Mouse (Mus musculus): ENCODE results near the gene Dennd6a.

- TF ChIP-seq GATA1 (IDR thresholded peaks at IDR 0.05; ENCODE audit: borderline replicate concordance, low read length) = no peak
- TF ChIP-seq CTCF (IDR thresholded peaks at IDR 0.05; ENCODE audit: low read depth, low read length) = no peak
- TF ChIP-seq POLR2AphosphoS5 (IDR thresholded peaks at IDR 0.05; ENCODE audit: insufficient replicate concordance, low read depth, low read length) = no peak
These were observed 22.9 kb upstream of the Dennd6a start for GRCm38 (mm10) chr14:26550712-26551111.
